In genomic region chr1:151202771-151203170, GRCm38 (mm10) we compare ENCODE assay signal across 21 mouse cellular contexts. TPM values are rescaled to one million over a fixed set of nuclear protein-coding genes. Genes with fewer than 3 reads are reported as not detected.
ATAC-seq lines count a peak whose summit lies in the region.
"Not testable (repeated sequence)": the region's sequence is repeated elsewhere in the genome, so short reads cannot be mapped to it uniquely, and the experiment has no call there.
"Had no signal": no experiment of that assay in that cellular context is flagged by ENCODE, and none has a peak within 500 bp of the region (broad histone marks: within the 10 kb centered on the region; RNA-seq: fewer than 3 reads in every experiment).

No protein-coding gene starts in this region.

- not testable (repeated sequence) for H3K9ac ChIP-seq in heart, embryonic 12.5 days; kidney, embryonic 15.5 days; liver, embryonic 12.5 days; liver, embryonic 16.5 days (ENCODE audit: low read depth, low read length)

- ATAC-seq in common myeloid progenitor, adult 5-6 weeks (replicated peaks; ENCODE audit: low read depth, poor library complexity, severe bottlenecking) = peak; percentile 46; the same call in 1 of the 2 replicates
- peak; percentile 51; the same call in 1 of the 2 replicates for ATAC-seq in heart, embryonic 12.5 days (ENCODE audit: insufficient number of reproducible peaks, low FRiP score)
- peak; percentile 78; the same call in 1 of the 2 replicates for ATAC-seq in kidney, embryonic 15.5 days (replicated peaks; ENCODE audit: low FRiP score)
- peak; percentile 69 for ATAC-seq in liver, embryonic 12.5 days
- ATAC-seq in liver, embryonic 16.5 days (ENCODE audit: low read depth) = peak; percentile 60
- peak; percentile 69 for ATAC-seq in megakaryocyte progenitor cell, adult 5-6 weeks (replicated peaks; ENCODE audit: poor library complexity)

- H3K9me3 ChIP-seq in heart, embryonic 12.5 days (replicated peaks); kidney, embryonic 15.5 days (replicated peaks); liver, embryonic 12.5 days (replicated peaks); liver, embryonic 16.5 days (replicated peaks; ENCODE audit: control insufficient read depth, low read length): not testable (repeated sequence)

- not testable (repeated sequence) for H3K27me3 ChIP-seq in heart, embryonic 12.5 days (replicated peaks); kidney, embryonic 15.5 days; liver, embryonic 12.5 days (replicated peaks); liver, embryonic 16.5 days (ENCODE audit: control insufficient read depth, insufficient read depth, low read depth, low read length)

- H3K27ac ChIP-seq in heart, embryonic 12.5 days (ENCODE audit: poor library complexity, severe bottlenecking); kidney, embryonic 15.5 days; liver, embryonic 12.5 days; liver, embryonic 16.5 days (ENCODE audit: low read length): not testable (repeated sequence)

- H3K4me2 ChIP-seq in heart, embryonic 12.5 days; kidney, embryonic 15.5 days; liver, embryonic 12.5 days; liver, embryonic 16.5 days (ENCODE audit: low read depth, low read length): not testable (repeated sequence)

- 39% methylated on average over 4 of the region's 5 CpGs for WGBS in heart, embryonic 12.5 days
- WGBS in kidney, embryonic 15.5 days = 55% methylated on average over 4 of the region's 5 CpGs
- WGBS in liver, embryonic 12.5 days (ENCODE audit: insufficient replicate concordance) = 48% methylated on average over 4 of the region's 5 CpGs
- 33% methylated on average over 3 of the region's 5 CpGs for WGBS in liver, embryonic 16.5 days (ENCODE audit: insufficient replicate concordance)

- H3K36me3 ChIP-seq in heart, embryonic 12.5 days; kidney, embryonic 15.5 days; liver, embryonic 12.5 days; liver, embryonic 16.5 days (ENCODE audit: control insufficient read depth, insufficient read depth): not testable (repeated sequence)

- H3K4me3 ChIP-seq in heart, embryonic 12.5 days; kidney, embryonic 15.5 days (replicated peaks); liver, embryonic 12.5 days; liver, embryonic 16.5 days (ENCODE audit: low read depth, low read length): not testable (repeated sequence)

- H3K4me1 ChIP-seq in heart, embryonic 12.5 days (replicated peaks); kidney, embryonic 15.5 days; liver, embryonic 12.5 days; liver, embryonic 16.5 days (ENCODE audit: control insufficient read depth, low read depth, low read length): not testable (repeated sequence)

RNA-seq across cellular contexts. Expression of gene 3110040M04Rik, which starts 1.1 kb away (rescaled TPM):
- total RNA-seq in common myeloid progenitor, adult 5-6 weeks (2017) = not detected in 2 replicates
- polyA plus RNA-seq in heart, embryonic 12.5 days (2016; fragmentation: Nextera tagmentation; extraction: Ambion mirVana) = 0.36 and 0.55 TPM in 2 replicates
- 0.42 and 0.55 TPM in 2 replicates for polyA plus RNA-seq in kidney, embryonic 15.5 days (2015; fragmentation: Nextera tagmentation; extraction: Ambion mirVana)
- 1.3 and 1.6 TPM in 2 replicates for polyA plus RNA-seq in liver, embryonic 12.5 days (2016; fragmentation: Nextera tagmentation; extraction: Ambion mirVana)
- polyA plus RNA-seq in liver, embryonic 16.5 days (2015; fragmentation: Nextera tagmentation; extraction: Ambion mirVana) = 0.84 and 1.4 TPM in 2 replicates
- total RNA-seq in megakaryocyte progenitor cell, adult 5-6 weeks (2015) = not detected in 2 replicates
- total RNA-seq in megakaryocyte progenitor cell, adult 5-6 weeks (2017) = 1.3 TPM in 1 of 2 replicates, not detected in the other
- total RNA-seq: adrenal gland, adult 18-20 months; adrenal gland, postnatal 14 days; gastrocnemius, adult 8-10 months; gastrocnemius, postnatal 36 days; heart, postnatal 10 days; heart, postnatal 4 days; hindbrain, postnatal 0 days had no signal
- polyA plus RNA-seq: activated CD4-positive, CD25-positive, alpha-beta regulatory T cell, adult 4 months; C2C12; embryonic facial prominence, embryonic 13.5 days; forebrain, embryonic 10.5 days; forebrain, embryonic 14.5 days; heart, embryonic 14.5 days; hindbrain, embryonic 13.5 days; hindbrain, postnatal 0 days; Patski had no signal

RNA-seq across cellular contexts. Expression of gene Gm47995, which starts 4.5 kb away (rescaled TPM):
- not detected in 2 replicates for total RNA-seq in common myeloid progenitor, adult 5-6 weeks (2017)
- 0.45 and 0.49 TPM in 2 replicates for polyA plus RNA-seq in heart, embryonic 12.5 days (2016; fragmentation: Nextera tagmentation; extraction: Ambion mirVana)
- polyA plus RNA-seq in kidney, embryonic 15.5 days (2015; fragmentation: Nextera tagmentation; extraction: Ambion mirVana) = 0.25 and 0.51 TPM in 2 replicates
- 0.85 and 1.1 TPM in 2 replicates for polyA plus RNA-seq in liver, embryonic 12.5 days (2016; fragmentation: Nextera tagmentation; extraction: Ambion mirVana)
- polyA plus RNA-seq in liver, embryonic 16.5 days (2015; fragmentation: Nextera tagmentation; extraction: Ambion mirVana) = 0.64 and 0.98 TPM in 2 replicates
- total RNA-seq in megakaryocyte progenitor cell, adult 5-6 weeks (2015) = not detected in 2 replicates
- not detected in 2 replicates for total RNA-seq in megakaryocyte progenitor cell, adult 5-6 weeks (2017)
- total RNA-seq: adrenal gland, adult 18-20 months; adrenal gland, postnatal 14 days; gastrocnemius, adult 8-10 months; heart, postnatal 10 days; heart, postnatal 4 days; hindbrain, postnatal 0 days had no signal
- polyA plus RNA-seq: activated CD4-positive, CD25-positive, alpha-beta regulatory T cell, adult 4 months; embryonic facial prominence, embryonic 13.5 days; forebrain, embryonic 10.5 days; forebrain, embryonic 14.5 days; heart, embryonic 14.5 days; hindbrain, embryonic 13.5 days; hindbrain, postnatal 0 days; Patski had no signal

RNA-seq across cellular contexts. Expression of gene Gm47996, which starts 7.2 kb away (rescaled TPM):
- 1.6 and 4.8 TPM in 2 replicates for total RNA-seq in common myeloid progenitor, adult 5-6 weeks (2017)
- polyA plus RNA-seq in heart, embryonic 12.5 days (2016; fragmentation: Nextera tagmentation; extraction: Ambion mirVana) = 0.32 TPM in 1 of 2 replicates, not detected in the other
- polyA plus RNA-seq in kidney, embryonic 15.5 days (2015; fragmentation: Nextera tagmentation; extraction: Ambion mirVana) = 0.19 and 0.71 TPM in 2 replicates
- 0.35 and 0.83 TPM in 2 replicates for polyA plus RNA-seq in liver, embryonic 12.5 days (2016; fragmentation: Nextera tagmentation; extraction: Ambion mirVana)
- 0.12 and 0.20 TPM in 2 replicates for polyA plus RNA-seq in liver, embryonic 16.5 days (2015; fragmentation: Nextera tagmentation; extraction: Ambion mirVana)
- not detected in 2 replicates for total RNA-seq in megakaryocyte progenitor cell, adult 5-6 weeks (2015)
- total RNA-seq in megakaryocyte progenitor cell, adult 5-6 weeks (2017) = not detected in 2 replicates
- total RNA-seq: adrenal gland, adult 18-20 months; adrenal gland, postnatal 14 days; heart, postnatal 10 days; heart, postnatal 4 days; hindbrain, postnatal 0 days had no signal
- polyA plus RNA-seq: activated CD4-positive, CD25-positive, alpha-beta regulatory T cell, adult 4 months; C2C12; forebrain, embryonic 10.5 days; forebrain, embryonic 14.5 days; heart, embryonic 14.5 days; hindbrain, embryonic 13.5 days; hindbrain, postnatal 0 days; Patski had no signal

RNA-seq across cellular contexts. Expression of gene Gm8947, which starts 10.6 kb away (rescaled TPM):
- total RNA-seq in common myeloid progenitor, adult 5-6 weeks (2017) = not detected in 2 replicates
- polyA plus RNA-seq in heart, embryonic 12.5 days (2016; fragmentation: Nextera tagmentation; extraction: Ambion mirVana) = 0.28 and 0.89 TPM in 2 replicates
- 0.26 and 0.46 TPM in 2 replicates for polyA plus RNA-seq in kidney, embryonic 15.5 days (2015; fragmentation: Nextera tagmentation; extraction: Ambion mirVana)
- polyA plus RNA-seq in liver, embryonic 12.5 days (2016; fragmentation: Nextera tagmentation; extraction: Ambion mirVana) = 1.2 and 1.7 TPM in 2 replicates
- polyA plus RNA-seq in liver, embryonic 16.5 days (2015; fragmentation: Nextera tagmentation; extraction: Ambion mirVana) = 1.2 and 1.3 TPM in 2 replicates
- 0.30 TPM in 1 of 2 replicates, not detected in the other for total RNA-seq in megakaryocyte progenitor cell, adult 5-6 weeks (2015)
- total RNA-seq in megakaryocyte progenitor cell, adult 5-6 weeks (2017) = not detected in 2 replicates
- total RNA-seq: adrenal gland, adult 18-20 months; adrenal gland, postnatal 14 days; heart, postnatal 10 days; hindbrain, postnatal 0 days had no signal
- polyA plus RNA-seq: activated CD4-positive, CD25-positive, alpha-beta regulatory T cell, adult 4 months; embryonic facial prominence, embryonic 13.5 days; forebrain, embryonic 14.5 days; heart, embryonic 14.5 days; hindbrain, embryonic 13.5 days; hindbrain, postnatal 0 days; Patski had no signal

RNA-seq across cellular contexts. Expression of gene Gm47985, which starts 20.4 kb away (rescaled TPM):
- 0.69 TPM in 1 of 2 replicates, not detected in the other for total RNA-seq in common myeloid progenitor, adult 5-6 weeks (2017)
- polyA plus RNA-seq in heart, embryonic 12.5 days (2016; fragmentation: Nextera tagmentation; extraction: Ambion mirVana) = 2.9 and 3.1 TPM in 2 replicates
- 0.22 and 0.31 TPM in 2 replicates for polyA plus RNA-seq in kidney, embryonic 15.5 days (2015; fragmentation: Nextera tagmentation; extraction: Ambion mirVana)
- polyA plus RNA-seq in liver, embryonic 12.5 days (2016; fragmentation: Nextera tagmentation; extraction: Ambion mirVana) = 3.7 and 4.1 TPM in 2 replicates
- 1.4 and 1.8 TPM in 2 replicates for polyA plus RNA-seq in liver, embryonic 16.5 days (2015; fragmentation: Nextera tagmentation; extraction: Ambion mirVana)
- 0.20 TPM in 1 of 2 replicates, not detected in the other for total RNA-seq in megakaryocyte progenitor cell, adult 5-6 weeks (2015)
- not detected in 2 replicates for total RNA-seq in megakaryocyte progenitor cell, adult 5-6 weeks (2017)
- total RNA-seq: adrenal gland, adult 18-20 months; adrenal gland, postnatal 14 days; gastrocnemius, postnatal 36 days; hindbrain, postnatal 0 days had no signal
- polyA plus RNA-seq: activated CD4-positive, CD25-positive, alpha-beta regulatory T cell, adult 4 months; embryonic facial prominence, embryonic 13.5 days; forebrain, embryonic 14.5 days; heart, embryonic 14.5 days; hindbrain, postnatal 0 days; Patski had no signal
